11 mouse cellular contexts compared by ENCODE assay signal in the genomic region with DNA sequence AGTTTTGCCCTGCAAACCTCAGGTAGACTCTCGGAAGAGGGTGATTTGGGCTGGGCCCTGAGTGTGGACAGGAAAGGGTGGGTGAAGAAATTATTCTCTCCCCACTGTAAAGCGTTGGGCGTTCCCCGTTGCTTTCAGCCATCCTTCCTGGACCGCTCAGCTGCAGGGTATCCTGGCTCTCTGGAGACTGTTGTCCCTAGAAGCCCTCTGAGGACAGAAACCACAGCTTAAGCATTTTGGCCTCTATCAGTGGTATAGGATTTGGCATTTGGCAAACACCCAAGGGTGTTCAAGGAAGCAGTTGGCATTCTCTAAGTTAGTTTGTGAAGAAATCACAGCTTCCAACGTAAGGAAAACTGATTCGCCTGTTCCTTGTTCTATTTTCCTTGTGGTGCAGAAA.
A peak's percentile ranks its signal among the peaks of the same experiment; 100 is the strongest.
DNase-seq lines count a peak whose midpoint lies in the region; ATAC-seq and TF ChIP-seq lines count a peak whose summit lies in the region.
"Had no signal": no experiment of that assay in that cellular context is flagged by ENCODE, and none has a peak within 500 bp of the region (broad histone marks: within the 10 kb centered on the region; RNA-seq: fewer than 3 reads in every experiment).

No protein-coding gene starts in this region.

- DNase-seq in hindbrain, embryonic 10.5 days (ENCODE audit: low spot score): no peak
- no peak for DNase-seq in hindbrain, embryonic 11.5 days (ENCODE audit: low spot score)
- peak; percentile 64 for DNase-seq in lung, postnatal 10 days
- DNase-seq in lung, postnatal 0 days (ENCODE audit: low spot score): no peak
- DNase-seq in heart, postnatal 0 days (ENCODE audit: low spot score): no peak
- DNase-seq in gastrocnemius, postnatal 25 days: no peak
- no peak for DNase-seq in right cerebral cortex, adult 18-20 months

- peak overlapping the region; percentile 13; the same call in 1 of the 2 replicates for H3K27ac ChIP-seq in hindbrain, embryonic 10.5 days
- H3K27ac ChIP-seq in hindbrain, embryonic 11.5 days (ENCODE audit: low read depth, low read length): no peak overlapping the region
- no peak overlapping the region for H3K27ac ChIP-seq in lung, postnatal 0 days (ENCODE audit: low read length)
- H3K27ac ChIP-seq in brown adipose tissue, adult 24 weeks (replicated peaks; ENCODE audit: low read depth, low read length): peak overlapping the region; percentile 37
- H3K27ac ChIP-seq in heart, postnatal 0 days (ENCODE audit: low read depth): 0 out of 2 replicates have a peak overlapping the region, but pooled peaks have one; percentile 50
- H3K27ac ChIP-seq: liver, embryonic 14.5 days had no signal

- no peak for TF ChIP-seq CTCF in lung, postnatal 0 days (IDR thresholded peaks at IDR 0.05)
- no peak for TF ChIP-seq CTCF in heart, postnatal 0 days (IDR thresholded peaks at IDR 0.05; ENCODE audit: low read depth)

- H3K4me2 ChIP-seq in hindbrain, embryonic 11.5 days (replicated peaks; ENCODE audit: low read depth, low read length): no peak overlapping the region
- H3K4me2 ChIP-seq in lung, postnatal 0 days (replicated peaks; ENCODE audit: low read depth, low read length): no peak overlapping the region
- H3K4me2 ChIP-seq in heart, postnatal 0 days (ENCODE audit: low read depth, low read length): no peak overlapping the region

- no peaks in the 10 kb centered on the region for H3K27me3 ChIP-seq in hindbrain, embryonic 10.5 days (ENCODE audit: insufficient read depth, poor library complexity, severe bottlenecking)
- H3K27me3 ChIP-seq in hindbrain, embryonic 11.5 days (ENCODE audit: control insufficient read depth, insufficient read depth, low read length): no peaks in the 10 kb centered on the region
- no peaks in the 10 kb centered on the region for H3K27me3 ChIP-seq in lung, postnatal 0 days (replicated peaks; ENCODE audit: insufficient read depth, low read length)
- no peaks in the 10 kb centered on the region for H3K27me3 ChIP-seq in heart, postnatal 0 days (ENCODE audit: control insufficient read depth, insufficient read depth, low read length)
- H3K27me3 ChIP-seq: megakaryocyte, embryonic 14.5 days had no signal

- no peak for ATAC-seq in hindbrain, embryonic 11.5 days (ENCODE audit: low FRiP score)
- no peak for ATAC-seq in lung, postnatal 0 days
- ATAC-seq in heart, postnatal 0 days (ENCODE audit: insufficient read depth, low read depth): no peak
- ATAC-seq: CD4-positive, CD25-positive, alpha-beta regulatory T cell, adult 4 months had no signal

- H3K4me3 ChIP-seq in hindbrain, embryonic 10.5 days: no peak overlapping the region
- no peak overlapping the region for H3K4me3 ChIP-seq in hindbrain, embryonic 11.5 days (ENCODE audit: low read depth, low read length)
- H3K4me3 ChIP-seq in lung, postnatal 0 days (ENCODE audit: low read depth, low read length): no peak overlapping the region
- H3K4me3 ChIP-seq in brown adipose tissue, adult 24 weeks (ENCODE audit: insufficient read depth, low read depth, low read length): no peak overlapping the region
- H3K4me3 ChIP-seq in heart, postnatal 0 days (ENCODE audit: low read depth, low read length): no peak overlapping the region
- H3K4me3 ChIP-seq: megakaryocyte, embryonic 14.5 days had no signal

- WGBS in hindbrain, embryonic 10.5 days: 95% methylated on average over 7 of the region's 7 CpGs
- WGBS in hindbrain, embryonic 11.5 days: 89% methylated on average over 7 of the region's 7 CpGs
- WGBS in lung, postnatal 0 days: 58% methylated on average over 7 of the region's 7 CpGs
- WGBS in heart, postnatal 0 days: 62% methylated on average over 7 of the region's 7 CpGs

- H3K9ac ChIP-seq in hindbrain, embryonic 11.5 days (ENCODE audit: low read depth, low read length): no peak overlapping the region
- H3K9ac ChIP-seq in lung, postnatal 0 days (replicated peaks; ENCODE audit: low read depth): no peak overlapping the region
- H3K9ac ChIP-seq in heart, postnatal 0 days (replicated peaks; ENCODE audit: low read depth, low read length): no peak overlapping the region
- H3K9ac ChIP-seq: liver, embryonic 14.5 days had no signal

- peaks cover 51% of the 10 kb centered on the region for H3K4me1 ChIP-seq in hindbrain, embryonic 10.5 days (replicated peaks)
- H3K4me1 ChIP-seq in hindbrain, embryonic 11.5 days (replicated peaks; ENCODE audit: control insufficient read depth, insufficient read depth, low read length): no peaks in the 10 kb centered on the region
- peaks cover 7% of the 10 kb centered on the region; the same call in 1 of the 2 replicates for H3K4me1 ChIP-seq in lung, postnatal 0 days (ENCODE audit: insufficient read depth, low read depth, low read length)
- H3K4me1 ChIP-seq in brown adipose tissue, adult 24 weeks (ENCODE audit: control insufficient read depth, insufficient read depth, insufficient read length, low read length): peaks cover 29% of the 10 kb centered on the region
- peaks cover 15% of the 10 kb centered on the region; the same call in 1 of the 2 replicates for H3K4me1 ChIP-seq in heart, postnatal 0 days (ENCODE audit: control insufficient read depth, insufficient read depth)

- no peaks in the 10 kb centered on the region for H3K9me3 ChIP-seq in hindbrain, embryonic 10.5 days
- no peaks in the 10 kb centered on the region for H3K9me3 ChIP-seq in hindbrain, embryonic 11.5 days (ENCODE audit: control insufficient read depth, low read length)
- no peaks in the 10 kb centered on the region for H3K9me3 ChIP-seq in lung, postnatal 0 days (ENCODE audit: low read length)
- H3K9me3 ChIP-seq in heart, postnatal 0 days (replicated peaks; ENCODE audit: control insufficient read depth, low read length): no peaks in the 10 kb centered on the region
- H3K9me3 ChIP-seq: megakaryocyte, embryonic 14.5 days had no signal

- peaks cover 10% of the 10 kb centered on the region; the same call in 1 of the 2 replicates for H3K36me3 ChIP-seq in hindbrain, embryonic 10.5 days
- H3K36me3 ChIP-seq in hindbrain, embryonic 11.5 days (ENCODE audit: control insufficient read depth, insufficient read depth, low read length): no peaks in the 10 kb centered on the region
- no peaks in the 10 kb centered on the region for H3K36me3 ChIP-seq in lung, postnatal 0 days (ENCODE audit: insufficient read depth, low read length)
- H3K36me3 ChIP-seq in heart, postnatal 0 days (replicated peaks; ENCODE audit: control insufficient read depth, insufficient read depth, low read length): no peaks in the 10 kb centered on the region

- no peak for TF ChIP-seq EP300 in lung, postnatal 0 days (IDR thresholded peaks at IDR 0.05)
- no peak for TF ChIP-seq EP300 in heart, postnatal 0 days (IDR thresholded peaks at IDR 0.05; ENCODE audit: low read depth)

Comparison
In these comparisons a context has a peak if more than half of its experiments do, and no peak if none do; other contexts are left out.
1. H3K27ac ChIP-seq: peak in hindbrain, embryonic 10.5 days (single experiment), brown adipose tissue, adult 24 weeks (single experiment) and heart, postnatal 0 days (single experiment); none in hindbrain, embryonic 11.5 days (single experiment) and lung, postnatal 0 days (single experiment).